Mouse (Mus musculus) E14TG2a.4 (cell line): ENCODE data around the gene Tln2.

Source experiments
- H3K27me3 ChIP-seq: 2 replicates; pipeline ENCODE4 v1.6.1; 2014; ENCODE audit warnings: low read length, control low read depth; ENCODE audit not compliant: insufficient read depth
- H3K36me3 ChIP-seq: 2 replicates; pipeline ENCODE4 v1.6.1; 2014; ENCODE audit warnings: low read length, control low read depth; ENCODE audit not compliant: insufficient read depth
- H3K4me1 ChIP-seq: replicated peaks from 2 replicates; pipeline ENCODE4 v1.6.1; 2014; ENCODE audit warnings: low read depth, low read length, control low read depth
- H3K4me3 ChIP-seq: replicated peaks from 2 replicates; pipeline ENCODE4 v1.5.1; 2014; ENCODE audit warnings: mild to moderate bottlenecking, low read length
- H3K9me3 ChIP-seq: 2 replicates; pipeline ENCODE4 v1.6.1; 2014; ENCODE audit warnings: low read length, control low read depth
- CTCF ChIP-seq: conservative IDR thresholded peaks from 2 replicates; pipeline ENCODE4 v1.5.1; 2014; ENCODE audit warnings: low read length
- NANOG ChIP-seq: IDR thresholded peaks from 2 replicates; pipeline ENCODE4 v1.6.1; 2014; ENCODE audit warnings: borderline replicate concordance, low read length, mixed read lengths
- POU5F1 ChIP-seq: IDR thresholded peaks from 2 replicates; pipeline ENCODE4 v1.6.1; 2014; ENCODE audit warnings: low read length, borderline replicate concordance

Tln2 gene

GRCm38 (mm10) chr9:67481851-67482250, 77.7 kb downstream of the Tln2 start:
- TF ChIP-seq CTCF (no peak), POU5F1 (no peak), NANOG (no peak)
- H3K36me3 ChIP-seq, result no peaks in the 10 kb centered on the region

GRCm38 (mm10) chr9:67477445-67477844, 82.1 kb downstream of the Tln2 start:
- Histone ChIP-seq H3K9me3 (no peaks in the 10 kb centered on the region), H3K4me1 (peaks cover 5% of the 10 kb centered on the region; the same call in 1 of the 2 replicates), H3K4me3 (no peak overlapping the region), H3K27me3 (no peaks in the 10 kb centered on the region), H3K36me3 (no peaks in the 10 kb centered on the region)
- no peak for TF ChIP-seq CTCF

More at GRCm38 (mm10) chr9:67481851-67482250, 77.7 kb downstream of the Tln2 start:
- Histone ChIP-seq H3K9me3 (no peaks in the 10 kb centered on the region), H3K27me3 (no peaks in the 10 kb centered on the region), H3K4me3 (no peak overlapping the region), H3K4me1 (peaks cover 30% of the 10 kb centered on the region)

GRCm38 (mm10) chr9:67476184-67476583, 83.3 kb downstream of the Tln2 start:
- TF ChIP-seq NANOG (no peak), POU5F1 (no peak), CTCF (no peak)
- no peaks in the 10 kb centered on the region for H3K36me3 ChIP-seq
- H3K4me1 ChIP-seq, result no peaks in the 10 kb centered on the region
- H3K9me3 ChIP-seq, result no peaks in the 10 kb centered on the region
- H3K4me3 ChIP-seq, result no peak overlapping the region
- H3K27me3 ChIP-seq, result no peaks in the 10 kb centered on the region

- TF ChIP-seq POU5F1, result no peak
- TF ChIP-seq CTCF, result no peak
- TF ChIP-seq NANOG, result no peak
- no peaks in the 10 kb centered on the region for H3K27me3 ChIP-seq
- no peaks in the 10 kb centered on the region for H3K9me3 ChIP-seq
- H3K4me1 ChIP-seq, result no peaks in the 10 kb centered on the region
- H3K4me3 ChIP-seq, result no peak overlapping the region
- H3K36me3 ChIP-seq, result no peaks in the 10 kb centered on the region
These were observed 95.9 kb downstream of the Tln2 start for GRCm38 (mm10) chr9:67463440-67464122.

- Histone ChIP-seq H3K27me3 (no peaks in the 10 kb centered on the region), H3K9me3 (no peaks in the 10 kb centered on the region), H3K36me3 (no peaks in the 10 kb centered on the region), H3K4me3 (no peak overlapping the region), H3K4me1 (0 out of 2 replicates have a peak, but pooled peaks cover 3% of the 10 kb centered on the region)
- no peak for TF ChIP-seq NANOG
- TF ChIP-seq POU5F1, result no peak
- no peak for TF ChIP-seq CTCF
These were observed 118.0 kb downstream of the Tln2 start for GRCm38 (mm10) chr9:67441484-67441883.

- no peaks in the 10 kb centered on the region for H3K27me3 ChIP-seq
- H3K4me1 ChIP-seq, result 0 out of 2 replicates have a peak, but pooled peaks cover 3% of the 10 kb centered on the region
- no peaks in the 10 kb centered on the region for H3K36me3 ChIP-seq
- no peaks in the 10 kb centered on the region for H3K9me3 ChIP-seq
- TF ChIP-seq POU5F1 (no peak), NANOG (no peak), CTCF (no peak)
- no peak overlapping the region for H3K4me3 ChIP-seq
These were observed 122.0 kb downstream of the Tln2 start for GRCm38 (mm10) chr9:67437511-67437910.

GRCm38 (mm10) chr9:67435333-67436154, 124.0 kb downstream of the Tln2 start:
- no peaks in the 10 kb centered on the region for H3K4me1 ChIP-seq
- no peaks in the 10 kb centered on the region for H3K36me3 ChIP-seq
- no peak for TF ChIP-seq NANOG
- TF ChIP-seq POU5F1, result no peak
- no peak for TF ChIP-seq CTCF
- no peaks in the 10 kb centered on the region for H3K27me3 ChIP-seq
- no peak overlapping the region for H3K4me3 ChIP-seq
- no peaks in the 10 kb centered on the region for H3K9me3 ChIP-seq

- Histone ChIP-seq H3K4me1 (no peaks in the 10 kb centered on the region), H3K9me3 (no peaks in the 10 kb centered on the region), H3K4me3 (no peak overlapping the region), H3K27me3 (no peaks in the 10 kb centered on the region), H3K36me3 (no peaks in the 10 kb centered on the region)
- TF ChIP-seq CTCF (no peak), NANOG (no peak), POU5F1 (no peak)
These were observed 130.2 kb downstream of the Tln2 start for GRCm38 (mm10) chr9:67429199-67429892.
